ENCODE assay signal across 10 mouse cellular contexts in the genomic region with DNA sequence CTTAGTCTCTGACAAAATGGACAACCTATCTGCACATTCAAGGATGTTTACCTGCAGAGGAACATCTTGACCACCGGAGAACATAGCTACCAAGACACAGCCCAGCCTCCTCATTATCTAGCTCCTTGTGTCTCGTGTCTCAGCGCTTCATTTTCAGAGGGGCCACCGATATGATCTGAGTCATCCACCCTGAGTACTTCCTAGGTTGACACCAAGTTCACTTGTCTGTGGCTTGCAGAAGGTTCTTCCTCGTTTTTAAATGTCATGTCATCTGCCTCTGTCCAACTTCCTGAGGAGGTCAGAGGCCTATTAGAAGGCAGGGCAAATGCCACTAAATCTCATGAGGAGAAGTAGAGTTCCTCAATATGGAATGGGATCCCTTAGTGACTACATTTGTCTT. TPM values are rescaled to one million over a fixed set of nuclear protein-coding genes. Genes with fewer than 3 reads are reported as not detected.
A peak's percentile ranks its signal among the peaks of the same experiment; 100 is the strongest.
DNase-seq lines count a peak whose midpoint lies in the region; ATAC-seq and TF ChIP-seq lines count a peak whose summit lies in the region.
"Had no signal": no experiment of that assay in that cellular context is flagged by ENCODE, and none has a peak within 500 bp of the region (broad histone marks: within the 10 kb centered on the region; RNA-seq: fewer than 3 reads in every experiment).

No protein-coding gene starts in this region.

- no peak for TF ChIP-seq POLR2A in liver, adult 2 months (IDR thresholded peaks at IDR 0.05; ENCODE audit: extremely low read depth, insufficient read depth, low read length)

- H3K36me3 ChIP-seq in forebrain, embryonic 10.5 days (replicated peaks), result no peaks in the 10 kb centered on the region
- no peaks in the 10 kb centered on the region for H3K36me3 ChIP-seq in forebrain, postnatal 0 days (ENCODE audit: insufficient read depth)
- H3K36me3 ChIP-seq in liver, adult 2 months (ENCODE audit: control insufficient read depth, insufficient read depth, low read length), result no peaks in the 10 kb centered on the region
- H3K36me3 ChIP-seq in hindbrain, embryonic 13.5 days, result peaks cover 3% of the 10 kb centered on the region; the same call in 1 of the 2 replicates
- H3K36me3 ChIP-seq: hindbrain, embryonic 12.5 days had no signal

- TF ChIP-seq CTCF in forebrain, postnatal 0 days (IDR thresholded peaks at IDR 0.05; ENCODE audit: low read depth), result no peak
- TF ChIP-seq CTCF in liver, adult 2 months (IDR thresholded peaks at IDR 0.05; ENCODE audit: low read depth, low read length), result no peak

- no peak overlapping the region for H3K9ac ChIP-seq in forebrain, postnatal 0 days
- no peak overlapping the region for H3K9ac ChIP-seq in liver, adult 2 months (ENCODE audit: low read depth, low read length)
- H3K9ac ChIP-seq in hindbrain, embryonic 13.5 days, result no peak overlapping the region

- 0 out of 2 replicates have a peak overlapping the region, but pooled peaks have one; percentile 82 for H3K27ac ChIP-seq in forebrain, embryonic 10.5 days
- H3K27ac ChIP-seq in forebrain, postnatal 0 days (ENCODE audit: low read depth, low read length), result no peak overlapping the region
- peak overlapping the region; percentile 94 for H3K27ac ChIP-seq in liver, adult 2 months (replicated peaks; ENCODE audit: insufficient read depth, low read depth, low read length)
- no peak overlapping the region for H3K27ac ChIP-seq in hindbrain, embryonic 13.5 days

- H3K4me1 ChIP-seq in forebrain, embryonic 10.5 days, result peaks cover 33% of the 10 kb centered on the region
- no peaks in the 10 kb centered on the region for H3K4me1 ChIP-seq in forebrain, postnatal 0 days (ENCODE audit: insufficient read depth)
- H3K4me1 ChIP-seq in liver, adult 2 months (ENCODE audit: control insufficient read depth, insufficient read depth, low read length), result peaks cover 9% of the 10 kb centered on the region
- H3K4me1 ChIP-seq in hindbrain, embryonic 13.5 days (replicated peaks), result peaks cover 17% of the 10 kb centered on the region

- no peak overlapping the region for H3K4me2 ChIP-seq in forebrain, postnatal 0 days (ENCODE audit: low read depth)
- no peak overlapping the region for H3K4me2 ChIP-seq in hindbrain, embryonic 13.5 days

- peaks cover 42% of the 10 kb centered on the region for H3K27me3 ChIP-seq in forebrain, embryonic 10.5 days (ENCODE audit: poor library complexity, severe bottlenecking)
- no peaks in the 10 kb centered on the region for H3K27me3 ChIP-seq in forebrain, postnatal 0 days (ENCODE audit: insufficient read depth, low read length)
- no peaks in the 10 kb centered on the region for H3K27me3 ChIP-seq in liver, adult 2 months (ENCODE audit: control insufficient read depth, insufficient read depth, low read length)
- H3K27me3 ChIP-seq in hindbrain, embryonic 13.5 days, result peaks cover 29% of the 10 kb centered on the region

- no peak for DNase-seq in forebrain, embryonic 10.5 days (ENCODE audit: extremely low spot score, low spot score)
- no peak for DNase-seq in forebrain, postnatal 0 days
- peak; percentile 49 for DNase-seq in liver, adult 2 months (ENCODE audit: extremely low read depth, low read depth, low spot score)
- DNase-seq in liver, result no peak
- DNase-seq in naive thymus-derived CD4-positive, alpha-beta T cell, adult 2 months (ENCODE audit: low read depth), result peak; percentile 18
- DNase-seq in thymus, postnatal 36 days, result no peak
- DNase-seq: right cerebral cortex, postnatal 4 days had no signal

- WGBS in forebrain, embryonic 10.5 days, result 86% methylated on average over 5 of the region's 5 CpGs
- 93% methylated on average over 5 of the region's 5 CpGs for WGBS in forebrain, postnatal 0 days
- 73% methylated on average over 5 of the region's 5 CpGs for WGBS in liver, adult 2 months
- WGBS in hindbrain, embryonic 13.5 days, result 86% methylated on average over 5 of the region's 5 CpGs

- no peaks in the 10 kb centered on the region for H3K79me2 ChIP-seq in liver, adult 2 months (ENCODE audit: control insufficient read depth, insufficient read depth, low read length)

- H3K9me3 ChIP-seq in forebrain, embryonic 10.5 days, result 0 out of 2 replicates have a peak, but pooled peaks cover 4% of the 10 kb centered on the region
- H3K9me3 ChIP-seq in forebrain, postnatal 0 days (ENCODE audit: low read length), result no peaks in the 10 kb centered on the region
- no peaks in the 10 kb centered on the region for H3K9me3 ChIP-seq in hindbrain, embryonic 13.5 days
- H3K9me3 ChIP-seq: hindbrain, embryonic 12.5 days had no signal

- no peak for ATAC-seq in forebrain, postnatal 0 days
- peak; percentile 5 to 27; a peak in 1 of 4 replicates for ATAC-seq in hematopoietic stem cell, adult 5-6 weeks (replicated peaks in 1 of 2; ENCODE audit: insufficient read depth in 1 of 2, low FRiP score in 2 of 2, low TSS enrichment in 1 of 2, low read depth in 1 of 2, poor library complexity in 2 of 2, severe bottlenecking in 2 of 2)
- no peak for ATAC-seq in hindbrain, embryonic 13.5 days (ENCODE audit: low FRiP score)

- H3K4me3 ChIP-seq in forebrain, embryonic 10.5 days, result no peak overlapping the region; the same call in 1 of the 2 replicates
- no peak overlapping the region for H3K4me3 ChIP-seq in forebrain, postnatal 0 days (ENCODE audit: low read depth, low read length)
- no peak overlapping the region for H3K4me3 ChIP-seq in liver, adult 2 months (ENCODE audit: insufficient read depth, low read depth, low read length)
- H3K4me3 ChIP-seq in hindbrain, embryonic 13.5 days, result no peak overlapping the region

RNA-seq across cellular contexts. Expression of a gene that starts 1.4 kb away (rescaled TPM):
- 3.4 and 3.8 TPM in 2 replicates for polyA plus RNA-seq in forebrain, embryonic 10.5 days (2016; fragmentation: Nextera tagmentation; extraction: Ambion mirVana)
- 49.0 and 59.6 TPM in 2 replicates for total RNA-seq in forebrain, postnatal 0 days (2014; rRNA removed)
- 27.8 and 32.7 TPM in 2 replicates for polyA plus RNA-seq in forebrain, postnatal 0 days (2015; fragmentation: Nextera tagmentation; extraction: Ambion mirVana)
- 2.9 and 3.0 TPM in 2 replicates for total RNA-seq in liver, adult 2 months (2014; rRNA removed)
- polyA plus RNA-seq in liver, adult 2 months (2012; rRNA removed), result 2.0 and 2.4 TPM in 2 replicates
- 4.9 and 9.8 TPM in 2 replicates for total RNA-seq in hematopoietic stem cell, adult 5-6 weeks (2017)
- 23.2 and 24.8 TPM in 2 replicates for polyA plus RNA-seq in hindbrain, embryonic 13.5 days (2015; fragmentation: Nextera tagmentation; extraction: Ambion mirVana)

RNA-seq across cellular contexts. Expression of a gene that starts 11.3 kb away (rescaled TPM):
- polyA plus RNA-seq in forebrain, embryonic 10.5 days (2016; fragmentation: Nextera tagmentation; extraction: Ambion mirVana), result 28.3 and 30.2 TPM in 2 replicates
- total RNA-seq in forebrain, postnatal 0 days (2014; rRNA removed), result 24.8 and 37.6 TPM in 2 replicates
- polyA plus RNA-seq in forebrain, postnatal 0 days (2015; fragmentation: Nextera tagmentation; extraction: Ambion mirVana), result 19.2 and 25.3 TPM in 2 replicates
- total RNA-seq in liver, adult 2 months (2014; rRNA removed), result 9.6 and 14.4 TPM in 2 replicates
- polyA plus RNA-seq in liver, adult 2 months (2012; rRNA removed), result 25.4 and 27.1 TPM in 2 replicates
- total RNA-seq in hematopoietic stem cell, adult 5-6 weeks (2017), result 16.1 and 18.4 TPM in 2 replicates
- 27.9 and 29.3 TPM in 2 replicates for polyA plus RNA-seq in hindbrain, embryonic 13.5 days (2015; fragmentation: Nextera tagmentation; extraction: Ambion mirVana)

Comparison
In these comparisons a context has a peak if more than half of its experiments do, and no peak if none do; other contexts are left out.
1. DNase-seq: peak in liver, adult 2 months (single experiment) and naive thymus-derived CD4-positive, alpha-beta T cell, adult 2 months (single experiment); none in forebrain, embryonic 10.5 days (single experiment), forebrain, postnatal 0 days (single experiment), liver (single experiment) and thymus, postnatal 36 days (0 of 2).
2. H3K27ac ChIP-seq: peak in forebrain, embryonic 10.5 days (single experiment) and liver, adult 2 months (single experiment); none in forebrain, postnatal 0 days (single experiment) and hindbrain, embryonic 13.5 days (single experiment).
3. ATAC-seq: peak in hematopoietic stem cell, adult 5-6 weeks (2 of 2); none in forebrain, postnatal 0 days (single experiment) and hindbrain, embryonic 13.5 days (single experiment).